ENCODE assay signal across 1 mouse cellular context in the genomic region with DNA sequence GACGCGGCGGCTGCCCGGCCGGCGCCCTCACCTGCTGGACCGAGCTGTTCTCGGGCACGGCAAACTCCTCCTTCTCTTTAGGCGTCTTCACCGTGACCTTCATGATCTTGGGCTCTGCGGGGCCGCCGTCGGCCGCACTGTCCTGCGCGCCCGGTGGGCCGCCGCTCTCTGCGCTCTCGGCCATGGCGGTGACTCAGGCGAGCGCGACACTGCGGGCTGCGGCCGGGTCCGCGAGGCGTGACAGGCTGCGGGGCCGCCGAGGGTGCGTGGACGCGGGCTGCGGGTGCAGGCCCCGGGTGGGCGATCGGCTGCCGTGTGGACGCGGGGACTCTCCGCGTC.
TF ChIP-seq lines count a peak whose summit lies in the region.

No protein-coding gene starts in this region.

TF ChIP-seq in MEL, 35 proteins besides CTCF, POLR2A, EP300 and RAD21 (continued from another document):
- no peak for TF ChIP-seq MYC (IDR thresholded peaks at IDR 0.05; ENCODE audit: low read depth, low read length)
TF ChIP-seq in MEL: peak in this region for 0.
